Mouse (Mus musculus) forelimb bud, embryonic 11.5 days (tissue): Measurements from ENCODE around the gene Ccdc71l.
A peak's percentile ranks its signal among the peaks of the same experiment; 100 is the strongest.

Experiments used
- DNase-seq: peaks from one replicate; pipeline ENCODE4 v3.0.0-alpha.2; 2012; ENCODE audit warnings: low read depth, low spot score

Gene Ccdc71l

GRCm38 (mm10) chr12:32378528-32379295 lies at the start of gene Ccdc71l:
Ccdc71l (plus strand) TSS chr12:32378704.
- peak; percentile 83 for DNase-seq

GRCm38 (mm10) chr12:32339078-32339477 lies 39.4 kb upstream of the Ccdc71l start:
- DNase-seq, result no peak

GRCm38 (mm10) chr12:32343487-32343886 lies 35.0 kb upstream of the Ccdc71l start:
- no peak for DNase-seq

- DNase-seq, result no peak
These were observed 32.4 kb upstream of the Ccdc71l start for GRCm38 (mm10) chr12:32346121-32346520.

- no peak for DNase-seq
These were observed 30.0 kb upstream of the Ccdc71l start for GRCm38 (mm10) chr12:32348493-32348892.

- DNase-seq, result no peak
These were observed 26.6 kb upstream of the Ccdc71l start for GRCm38 (mm10) chr12:32351874-32352273.

- peak; percentile 70 for DNase-seq
These were observed 807 bp downstream of the Ccdc71l start for GRCm38 (mm10) chr12:32379296-32379725.

- DNase-seq, result peak; percentile 3
These were observed 1.2 kb downstream of the Ccdc71l start for GRCm38 (mm10) chr12:32379731-32380130.

GRCm38 (mm10) chr12:32380457-32380856 lies 2.0 kb downstream of the Ccdc71l start:
- no peak for DNase-seq

GRCm38 (mm10) chr12:32381011-32381410 lies 2.5 kb downstream of the Ccdc71l start:
- DNase-seq, result no peak

GRCm38 (mm10) chr12:32419537-32419936 lies 41.0 kb downstream of the Ccdc71l start:
- DNase-seq, result no peak

- no peak for DNase-seq
These were observed 49.3 kb downstream of the Ccdc71l start for GRCm38 (mm10) chr12:32427832-32428231.

GRCm38 (mm10) chr12:32431004-32431403 lies 52.5 kb downstream of the Ccdc71l start:
- no peak for DNase-seq
